Mouse (Mus musculus) ES-E14 (cell line): ENCODE data around the gene Cd2bp2. TPM values are rescaled to one million over a fixed set of nuclear protein-coding genes. Genes with fewer than 3 reads are reported as not detected.

ENCODE experiments used
- DNase-seq: peaks from one replicate; pipeline ENCODE4 v3.0.0-alpha.2; 2013; ENCODE audit warnings: low read depth, low spot score
- H3K27ac ChIP-seq: 2 replicates; pipeline ENCODE4 v1.5.1; 2012; ENCODE audit warnings: low read depth, mild to moderate bottlenecking, low read length, moderate library complexity, mixed read lengths; ENCODE audit not compliant: poor library complexity, insufficient read depth, severe bottlenecking
- H3K36me3 ChIP-seq: 2 replicates; pipeline ENCODE4 v1.6.1; 2012; ENCODE audit warnings: mild to moderate bottlenecking, low read length, moderate library complexity, mixed read lengths; ENCODE audit not compliant: control insufficient read depth, poor library complexity, insufficient read depth, severe bottlenecking
- H3K4me1 ChIP-seq, 2 experiments: fragments of 150-350 bp in 1 of 2; sonication (generic) in 1 of 2; 2 replicates each; pipeline ENCODE4 v1.6.1; 2012; ENCODE audit warnings: low read length in 2 of 2, mild to moderate bottlenecking in 1 of 2, mixed read lengths in 1 of 2; ENCODE audit not compliant: control insufficient read depth in 2 of 2, insufficient read depth in 2 of 2, poor library complexity in 1 of 2
- H3K4me3 ChIP-seq, 2 experiments: fragments of 150-350 bp in 1 of 2; sonication (generic) in 1 of 2; 2 replicates each; pipeline ENCODE4 v1.5.1; 2012; ENCODE audit warnings: low read length in 2 of 2, low read depth in 1 of 2, mild to moderate bottlenecking in 1 of 2, mixed read lengths in 1 of 2; ENCODE audit not compliant: insufficient read depth in 1 of 2, poor library complexity in 1 of 2, severe bottlenecking in 1 of 2
- H3K9ac ChIP-seq: 2 replicates; pipeline ENCODE4 v1.6.1; 2012; ENCODE audit warnings: low read depth, mild to moderate bottlenecking, low read length, mixed read lengths; ENCODE audit not compliant: poor library complexity, insufficient read depth, severe bottlenecking
- H3K9me3 ChIP-seq: fragments of 150-350 bp; sonication (generic); 2 replicates; pipeline ENCODE4 v1.6.1; 2012; ENCODE audit warnings: low read depth, mild to moderate bottlenecking, low read length; ENCODE audit not compliant: control insufficient read depth, insufficient read depth
- CHD2 ChIP-seq: IDR thresholded peaks from 2 replicates; pipeline ENCODE4 v1.6.1; 2014; ENCODE audit warnings: mild to moderate bottlenecking, low read depth, low read length, inconsistent platforms
- HCFC1 ChIP-seq: IDR thresholded peaks from 2 replicates; pipeline ENCODE4 v1.6.1; 2012; ENCODE audit warnings: low read length, inconsistent platforms, borderline replicate concordance; ENCODE audit not compliant: insufficient read depth
- MAFK ChIP-seq: IDR thresholded peaks from 2 replicates; pipeline ENCODE4 v1.6.1; 2014; ENCODE audit warnings: mild to moderate bottlenecking, low read depth, low read length, inconsistent platforms; ENCODE audit not compliant: insufficient read depth
- ZC3H11A ChIP-seq: IDR thresholded peaks from 2 replicates; pipeline ENCODE4 v1.6.1; 2012; ENCODE audit warnings: low read depth, mild to moderate bottlenecking, inconsistent platforms, low read length, borderline replicate concordance
- ZNF384 ChIP-seq: IDR thresholded peaks from 2 replicates; pipeline ENCODE4 v1.6.1; 2012; ENCODE audit warnings: low read depth, low read length, inconsistent platforms
- in situ Hi-C, 2 experiments: fragments of 600-800 bp; cut with MboI; formaldehyde crosslinking; loops; one replicate each; pipeline ENCODE4 v1.15.1; 2025; ENCODE audit warnings: low sequenced_read_pairs in 2 of 2, inconsistent platforms in 1 of 2; ENCODE audit not compliant: unreplicated experiment in 2 of 2
- total RNA-seq: library from RNA; depleted of rRNA; stranded (reverse); fragments of 300-350 nt; gene quantifications from 2 replicates; pipeline ENCODE4 v1.2.3, GENCODE M21; 2012

The Cd2bp2 gene
- total RNA-seq, 1 experiment: 113 TPM

DNA sequence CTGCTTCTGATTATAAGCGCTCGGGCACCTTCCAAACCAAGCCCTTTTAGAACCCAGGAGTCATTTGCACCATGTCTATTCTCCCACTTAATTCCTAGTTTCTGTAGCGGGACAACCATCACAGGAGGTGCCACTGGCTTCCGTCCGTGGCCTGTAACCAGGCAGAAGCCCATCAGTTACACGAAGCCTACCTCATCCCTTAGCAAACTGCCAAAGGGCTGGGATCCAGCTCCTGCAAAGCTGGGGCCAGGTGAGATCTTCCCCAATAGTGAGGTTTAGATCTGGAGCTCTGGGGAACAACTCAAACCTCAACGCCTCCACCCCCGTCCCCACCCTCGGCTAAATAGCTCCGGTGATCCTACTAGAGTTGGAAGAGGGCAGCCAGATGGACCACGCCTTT lies 634 bp upstream of the Cd2bp2 start:
- peak overlapping the region; percentile 97 for H3K9ac ChIP-seq
- H3K9me3 ChIP-seq: no peaks in the 10 kb centered on the region
- no peak for DNase-seq
- in situ Hi-C loops: no loop called here
- TF ChIP-seq MAFK: no peak
- no peak for TF ChIP-seq CHD2
- no peak for TF ChIP-seq ZC3H11A
- no peak for TF ChIP-seq HCFC1
- TF ChIP-seq ZNF384: no peak
- peak overlapping the region; percentile 96 for H3K27ac ChIP-seq
- H3K4me1 ChIP-seq: peaks cover 4 to 22% of the 10 kb centered on the region in 2 experiments; a peak in 3 of 4 replicates
- H3K36me3 ChIP-seq: peaks cover 72% of the 10 kb centered on the region
- H3K4me3 ChIP-seq: peak overlapping the region; percentile 87 to 89

DNA sequence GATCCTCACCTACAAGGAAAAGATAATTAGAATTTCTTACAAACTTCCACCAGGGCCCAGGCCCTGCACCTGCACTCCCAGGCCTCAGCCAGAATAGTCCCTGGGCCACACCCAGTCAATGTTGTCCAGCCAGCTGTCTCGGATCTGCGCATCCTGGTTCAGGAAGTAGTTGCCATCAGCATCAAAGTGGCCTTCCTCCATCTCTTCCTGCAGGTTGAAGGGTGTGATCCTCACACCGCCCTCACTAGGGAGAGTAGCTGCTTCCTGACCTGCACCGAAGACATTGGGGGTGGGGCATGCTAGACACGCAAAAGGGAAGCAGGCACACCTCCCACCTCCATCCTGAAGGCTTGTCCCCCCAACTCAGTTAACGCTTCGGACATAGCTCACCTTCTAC lies 1.2 kb downstream of the Cd2bp2 start:
- H3K4me1 ChIP-seq: peaks cover 4 to 19% of the 10 kb centered on the region in 2 experiments; a peak in 3 of 4 replicates
- no peak for TF ChIP-seq HCFC1
- TF ChIP-seq ZNF384: no peak
- no peak for TF ChIP-seq ZC3H11A
- TF ChIP-seq CHD2: no peak
- no peak for TF ChIP-seq MAFK
- in situ Hi-C loops: no loop called here
- H3K9me3 ChIP-seq: no peaks in the 10 kb centered on the region
- H3K4me3 ChIP-seq: peak overlapping the region; percentile 87 to 89
- H3K27ac ChIP-seq: peak overlapping the region; percentile 93; the same call in 1 of the 2 replicates
- no peak for DNase-seq
- H3K9ac ChIP-seq: peak overlapping the region; percentile 92
- peaks cover 61% of the 10 kb centered on the region for H3K36me3 ChIP-seq

- DNase-seq: no peak
- in situ Hi-C loops: no loop called here
- TF ChIP-seq ZC3H11A: no peak
- no peak for TF ChIP-seq CHD2
- TF ChIP-seq MAFK: no peak
- TF ChIP-seq HCFC1: no peak
- TF ChIP-seq ZNF384: no peak
- Histone ChIP-seq H3K36me3 (peaks cover 56% of the 10 kb centered on the region), H3K9me3 (no peaks in the 10 kb centered on the region), H3K27ac (peak overlapping the region; percentile 40), H3K4me1 (peaks cover 4 to 18% of the 10 kb centered on the region in 2 experiments; a peak in 3 of 4 replicates), H3K4me3 (peak overlapping the region; percentile 87 to 89; a peak in 3 of 4 replicates), H3K9ac (peak overlapping the region; percentile 92)
Measured at GRCm38 (mm10) chr7:127194011-127194632, 1.7 kb downstream of the Cd2bp2 start.

DNA sequence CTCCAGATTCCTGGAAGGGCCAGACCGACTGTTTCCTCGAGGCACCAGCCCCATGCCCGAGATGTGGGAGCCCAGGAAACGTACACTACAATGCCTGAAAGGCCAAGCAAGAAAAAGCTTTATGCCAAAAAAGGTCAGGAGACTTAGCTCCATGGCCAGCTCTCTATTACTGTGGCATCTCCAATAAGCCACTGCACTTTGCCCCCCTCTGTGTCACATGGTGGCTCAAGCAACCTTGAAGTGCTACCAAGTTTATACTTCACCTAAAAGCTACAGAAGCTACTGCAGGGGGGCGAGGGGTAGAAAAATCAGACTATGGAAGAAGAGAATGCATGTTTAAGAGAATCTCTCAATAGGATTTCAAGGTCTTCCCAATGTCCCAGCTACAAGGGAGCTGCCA lies 2.9 kb downstream of the Cd2bp2 start:
- H3K9ac ChIP-seq: no peak overlapping the region
- TF ChIP-seq ZNF384 (no peak), HCFC1 (no peak), CHD2 (no peak), MAFK (no peak), ZC3H11A (no peak)
- H3K9me3 ChIP-seq: no peaks in the 10 kb centered on the region
- peaks cover 45% of the 10 kb centered on the region for H3K36me3 ChIP-seq
- DNase-seq: no peak
- peaks cover 6 to 22% of the 10 kb centered on the region in 2 experiments for H3K4me1 ChIP-seq
- H3K27ac ChIP-seq: no peak overlapping the region
- in situ Hi-C loops: no loop called here
- H3K4me3 ChIP-seq: no peak overlapping the region

- peaks cover 2 to 15% of the 10 kb centered on the region in 2 experiments; a peak in 3 of 4 replicates for H3K4me1 ChIP-seq
- H3K9ac ChIP-seq: no peak overlapping the region
- no peaks in the 10 kb centered on the region for H3K9me3 ChIP-seq
- no peak overlapping the region for H3K27ac ChIP-seq
- TF ChIP-seq MAFK (no peak), ZNF384 (no peak), HCFC1 (no peak), CHD2 (no peak), ZC3H11A (no peak)
- no peak overlapping the region for H3K4me3 ChIP-seq
- in situ Hi-C loops: no loop called here
- DNase-seq: no peak
- H3K36me3 ChIP-seq: peaks cover 34% of the 10 kb centered on the region
Measured at GRCm38 (mm10) chr7:127190672-127191071, 5.2 kb downstream of the Cd2bp2 start.
